Mouse (Mus musculus) adrenal gland, adult (tissue): ENCODE measurements around the gene Olfr1349.
A peak's percentile ranks its signal among the peaks of the same experiment; 100 is the strongest.

Source experiments
- DNase-seq, 2 experiments: peaks; one replicate each; pipeline ENCODE4 v3.0.0; 2022 to 2023; ENCODE audit warnings: low spot score in 1 of 2; ENCODE audit not compliant: inconsistent age in 2 of 2

Olfr1349 gene

DNA sequence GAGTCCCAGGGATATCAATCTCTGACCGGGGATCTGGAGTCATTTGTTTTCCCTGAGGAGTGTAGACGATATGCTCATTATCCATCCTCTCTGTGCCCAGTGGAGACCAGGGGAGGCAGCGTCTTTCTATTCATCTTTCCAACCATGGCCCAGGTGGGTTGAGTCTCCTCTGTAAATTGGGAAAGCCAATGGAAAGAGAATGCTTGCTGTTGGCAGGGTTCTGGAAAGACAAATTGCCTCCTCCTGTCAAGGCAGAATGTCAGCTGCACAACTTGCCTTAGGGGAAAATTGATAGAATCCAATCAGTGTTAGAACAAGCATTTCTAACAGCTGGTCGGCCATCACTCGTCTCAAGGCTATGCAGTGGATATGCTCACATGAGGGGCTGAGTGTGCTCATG is at the start of gene Olfr1349:
TSS of gene Olfr1349 (minus strand) at position 101 of the 400 bp plus-strand sequence.
- no peak for DNase-seq

DNA sequence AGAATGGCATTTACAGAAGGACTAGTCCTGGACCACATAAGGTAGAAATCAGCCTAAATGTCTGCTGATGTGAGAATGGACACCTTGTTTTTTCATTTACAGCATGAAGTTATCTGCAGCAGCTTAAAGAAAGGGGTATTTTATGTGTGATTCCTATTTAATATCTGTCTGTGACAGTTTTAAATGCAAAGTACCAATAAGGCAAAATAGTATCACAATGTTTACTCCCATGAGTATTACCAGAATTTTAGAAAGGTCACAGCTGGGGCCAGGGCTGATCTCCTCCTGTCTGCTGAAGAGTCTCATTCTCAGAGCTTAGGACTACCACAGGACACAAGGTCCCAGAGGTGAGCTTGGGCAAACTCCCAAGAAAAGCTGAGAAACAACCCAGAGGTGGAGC is 41.8 kb upstream of the Olfr1349 start, which contains the start of gene Olfr1350:
TSS of gene Olfr1350 (plus strand) at position 301 of the 400 bp plus-strand sequence.
- DNase-seq = no peak

DNA sequence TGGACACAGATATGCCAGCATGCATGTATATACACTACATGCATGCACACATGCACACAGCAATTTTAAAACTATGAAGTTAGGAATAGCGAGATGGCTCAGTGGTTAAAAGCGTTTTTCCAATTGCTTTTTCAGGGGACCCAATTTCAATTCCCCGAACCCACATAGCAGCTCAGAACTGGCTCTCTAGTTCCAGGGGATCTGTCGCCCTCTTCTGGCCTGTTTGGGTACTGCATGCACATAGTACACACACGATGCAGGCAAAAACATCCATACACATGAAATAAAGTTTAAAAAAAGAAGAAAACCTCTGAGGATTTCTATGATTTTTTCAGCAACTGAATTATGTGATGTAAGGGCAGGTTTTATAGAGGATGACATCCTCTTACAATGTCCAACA is 3.4 kb upstream of the Olfr1349 start:
- no peak for DNase-seq

DNA sequence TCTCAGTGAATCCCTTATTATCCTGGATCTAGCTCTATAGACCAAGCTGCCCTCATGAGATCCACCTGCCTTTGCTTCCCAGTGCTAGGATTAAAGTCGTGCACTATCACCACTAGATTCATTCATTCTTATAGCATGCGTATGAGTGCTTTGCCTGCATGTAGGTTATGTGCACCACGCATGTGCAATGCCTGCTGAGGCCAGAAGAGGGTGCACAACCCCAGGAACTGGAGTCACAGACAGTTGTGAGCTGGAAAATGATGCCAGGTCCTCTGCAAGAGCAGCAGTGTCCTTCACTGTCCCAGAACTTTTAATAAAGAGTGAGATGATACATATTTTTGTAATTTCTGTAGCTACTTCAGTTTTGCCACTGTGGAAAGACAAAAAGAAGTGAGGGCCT is 2.3 kb upstream of the Olfr1349 start:
- no peak for DNase-seq

DNA sequence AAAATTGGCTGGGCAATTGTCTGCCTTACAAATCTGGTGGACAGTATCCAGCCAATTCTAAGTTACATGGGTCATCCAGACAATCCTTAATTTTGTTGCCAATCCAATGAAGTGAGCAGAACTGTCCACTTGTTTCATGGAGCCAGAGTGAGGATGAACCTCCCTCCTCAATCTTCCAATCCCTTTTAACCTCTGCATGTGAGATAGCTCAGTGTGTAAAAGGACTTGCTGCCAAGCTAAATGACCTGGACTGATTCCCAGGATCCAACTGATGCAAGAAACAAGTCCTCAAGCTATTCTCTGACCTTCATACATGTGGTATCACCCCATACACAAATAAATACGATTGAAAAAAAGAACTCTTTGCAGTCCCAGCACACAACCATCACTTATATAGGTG is 1.1 kb downstream of the Olfr1349 start:
- no peak for DNase-seq

DNA sequence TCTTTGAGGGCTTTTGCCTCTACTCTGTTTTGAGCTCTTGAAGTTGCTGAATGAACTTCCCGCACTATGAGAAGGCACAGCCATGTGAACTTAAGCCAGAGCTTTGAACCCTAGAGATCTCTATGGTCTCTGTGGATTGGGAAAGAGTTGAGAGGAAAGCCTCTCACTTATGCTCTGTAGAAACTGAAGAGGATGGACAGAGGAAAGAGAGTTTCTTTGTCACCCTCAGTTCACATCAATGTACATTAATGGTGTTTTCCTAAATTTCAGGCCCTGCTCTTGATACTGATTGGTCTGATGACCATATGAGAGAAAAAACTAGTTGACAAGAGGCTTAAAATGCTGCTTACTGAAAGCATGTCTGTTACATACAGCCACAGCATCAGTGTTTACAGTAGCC is 14.1 kb downstream of the Olfr1349 start, which contains the start of gene Olfr1348:
TSS of gene Olfr1348 (minus strand) at position 101 of the 400 bp plus-strand sequence.
- no peak for DNase-seq

DNA sequence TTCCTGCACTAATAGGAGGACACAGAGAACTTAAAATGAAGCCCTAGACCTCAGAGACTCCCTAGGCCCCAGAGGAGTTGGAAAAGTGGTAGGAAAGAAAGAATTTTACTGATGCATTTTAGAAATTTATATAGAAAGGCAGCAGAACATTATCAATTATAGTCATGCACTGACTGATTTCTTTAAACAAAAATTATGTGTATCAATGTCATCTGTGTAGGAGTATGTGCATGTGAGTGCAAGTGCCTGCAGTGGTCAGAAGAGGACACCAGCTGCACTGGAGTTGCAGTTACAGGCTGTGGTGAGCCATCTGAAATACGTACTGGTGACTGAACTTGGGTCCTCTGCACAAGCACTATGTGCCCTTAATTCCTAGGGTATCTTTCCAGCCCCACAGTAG is 23.1 kb downstream of the Olfr1349 start, which contains the start of gene Olfr1347:
TSS of gene Olfr1347 (minus strand) at position 101 of the 400 bp plus-strand sequence.
- DNase-seq = no peak

DNA sequence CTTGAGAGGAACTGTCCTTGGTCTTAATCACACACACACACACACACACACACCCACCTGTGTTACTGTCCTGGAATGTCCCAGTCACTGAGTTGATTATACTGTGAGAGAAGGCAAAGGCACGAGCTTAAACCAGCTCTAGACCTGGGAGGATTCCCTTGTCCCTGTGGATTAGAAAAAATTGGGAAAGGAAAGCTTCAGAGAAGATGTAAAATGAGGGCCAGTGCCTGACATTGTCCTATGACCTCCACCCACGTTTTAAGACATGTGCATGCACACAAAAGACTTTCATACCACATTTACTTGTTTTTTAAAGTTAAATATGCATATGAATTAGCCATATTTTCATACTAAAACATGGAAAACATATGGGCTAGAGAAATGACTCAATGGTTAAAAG is 35.9 kb downstream of the Olfr1349 start, which contains the start of gene Olfr5:
TSS of gene Olfr5 (minus strand) at position 101 of the 400 bp plus-strand sequence.
- no peak for DNase-seq

DNA sequence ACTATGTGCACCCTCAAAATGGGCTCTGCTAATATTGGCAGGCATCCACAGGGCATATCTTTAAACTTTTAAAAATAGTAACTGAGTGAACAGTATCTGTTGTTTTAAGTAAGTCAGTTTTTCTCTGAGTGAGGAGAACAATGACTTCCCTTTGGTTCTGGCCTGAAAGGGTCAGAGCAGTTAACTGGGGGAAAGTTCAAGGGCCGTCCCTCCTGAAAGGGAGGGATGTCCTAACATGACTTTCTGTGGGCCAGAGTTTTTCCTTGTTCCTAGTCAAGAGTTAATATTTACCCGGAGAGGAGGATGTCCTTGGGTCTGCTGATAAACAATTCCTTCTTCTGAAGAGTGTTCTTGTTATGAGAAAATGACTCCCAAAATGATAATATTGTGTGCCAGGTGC is 45.1 kb downstream of the Olfr1349 start:
- peak; percentile 44 to 45 for DNase-seq

DNA sequence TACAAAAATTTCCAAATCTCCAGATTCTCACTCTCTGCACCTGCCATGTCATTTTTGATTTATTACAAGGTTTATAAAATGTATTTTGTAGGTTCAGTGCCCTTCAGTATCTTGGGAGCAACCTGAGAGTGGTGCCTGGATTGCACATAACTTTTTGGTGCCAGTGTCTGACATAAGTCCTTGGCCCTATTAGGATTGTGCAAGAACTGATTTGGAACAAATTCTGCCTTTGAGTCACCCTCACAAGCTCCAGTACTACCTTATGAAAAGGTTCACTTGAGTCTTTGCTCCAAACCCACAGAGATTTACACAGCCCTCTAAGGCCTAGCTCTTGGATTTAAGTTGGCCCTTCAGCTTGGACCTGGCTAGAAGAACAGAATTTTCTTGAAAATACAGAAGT is 55.8 kb downstream of the Olfr1349 start, which contains the start of gene Olfr1346:
TSS of gene Olfr1346 (plus strand) at position 151 of the 400 bp plus-strand sequence.
- peak; percentile 17 to 69 for DNase-seq
